Mouse (Mus musculus) testis, adult 2 months (tissue): ENCODE measurements around the gene Rae1.

Experiments
- CTCF ChIP-seq: fragments of 200-500 bp; IDR thresholded peaks from 2 replicates; pipeline ENCODE4 v1.5.1; 2012; ENCODE audit warnings: low read depth, mild to moderate bottlenecking, inconsistent platforms, low read length, moderate library complexity; ENCODE audit not compliant: control insufficient read depth, insufficient read depth, insufficient replicate concordance
- POLR2A ChIP-seq: fragments of 200-500 bp; IDR thresholded peaks from 2 replicates; pipeline ENCODE4 v1.6.1; 2012; ENCODE audit warnings: low read depth, mild to moderate bottlenecking, inconsistent platforms, low read length, moderate library complexity; ENCODE audit not compliant: control insufficient read depth

GRCm38 (mm10) chr2:172966480-172966879, 33.4 kb upstream of the Rae1 start:
- TF ChIP-seq CTCF (no peak), POLR2A (no peak)
